Mouse (Mus musculus): ENCODE results near the gene Trappc6b.

The Trappc6b gene

DNA sequence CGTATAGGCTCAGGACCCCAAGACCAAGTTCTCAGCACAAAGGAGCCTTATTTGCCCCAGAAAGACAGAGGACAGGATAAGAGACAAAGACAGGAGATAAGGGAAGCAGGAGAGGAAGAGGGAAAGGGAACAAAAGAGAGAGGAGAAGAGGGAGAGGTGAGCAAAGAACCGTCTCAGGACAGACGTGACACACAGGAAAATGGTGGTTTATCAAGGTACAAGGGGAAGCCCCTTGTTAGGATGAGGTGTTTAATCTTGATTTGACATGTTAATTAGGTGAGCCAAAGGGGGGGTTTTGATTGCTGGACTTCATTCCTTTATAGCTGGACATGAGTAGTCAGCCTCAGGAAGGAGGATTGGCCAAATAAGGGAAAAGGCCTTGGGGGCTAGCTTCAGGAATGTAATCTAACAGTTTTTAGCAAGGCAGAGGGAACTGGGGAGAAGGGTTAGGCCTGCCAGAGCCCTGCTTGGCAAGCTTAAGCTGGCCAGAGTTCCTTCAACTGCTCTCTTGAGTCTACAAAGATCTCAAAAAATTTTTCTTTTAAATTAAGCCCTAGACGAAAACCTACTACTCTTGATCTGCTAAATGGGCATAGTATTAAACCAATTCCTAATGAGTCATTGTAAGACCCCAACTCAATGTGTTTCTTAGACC, 5.9 kb downstream of the Trappc6b start:
- DNase-seq (ENCODE audit: extremely low read depth, insufficient read length, low spot score) = no peak

DNA sequence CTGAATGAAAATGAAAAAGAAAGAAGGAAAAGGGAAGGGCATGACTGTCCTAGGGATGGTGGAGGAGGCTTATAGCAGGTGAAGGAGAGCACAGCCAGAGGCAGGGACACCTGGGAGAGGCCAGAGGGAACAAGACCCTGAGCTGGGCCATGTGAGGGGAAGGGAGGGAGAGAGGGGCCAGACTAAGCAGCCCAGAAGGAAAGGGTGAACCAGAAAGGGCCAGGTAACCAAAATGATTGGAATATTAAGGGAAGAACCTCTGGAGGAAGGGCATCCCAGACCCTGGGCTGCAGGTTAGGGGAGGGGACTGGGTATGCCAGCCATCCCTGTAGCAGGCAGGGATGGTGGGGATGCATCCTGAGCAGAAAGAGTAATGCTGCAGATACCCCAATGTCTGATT, 7.3 kb downstream of the Trappc6b start:
- DNase-seq (ENCODE audit: extremely low read depth, insufficient read length, low spot score) = no peak

DNA sequence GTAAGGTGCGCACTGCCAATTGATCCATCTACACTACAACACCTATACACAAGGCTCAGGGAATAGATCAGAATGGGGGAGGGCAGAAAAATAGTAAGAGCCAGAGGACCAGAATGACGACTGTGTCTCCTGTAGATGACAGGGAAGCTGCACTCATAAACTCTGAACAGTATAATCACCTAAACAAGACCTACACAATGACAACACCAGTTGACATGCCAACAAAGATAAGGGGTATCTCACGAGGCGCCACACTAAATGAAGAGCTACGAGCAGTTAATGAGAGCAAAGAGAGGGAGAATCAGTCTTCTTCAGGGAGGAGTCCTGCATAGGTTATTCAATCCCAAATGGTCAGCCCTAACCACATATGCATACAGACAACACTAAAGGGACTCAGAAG, 8.1 kb downstream of the Trappc6b start:
- DNase-seq (ENCODE audit: extremely low read depth, insufficient read length, low spot score) = no peak

DNA sequence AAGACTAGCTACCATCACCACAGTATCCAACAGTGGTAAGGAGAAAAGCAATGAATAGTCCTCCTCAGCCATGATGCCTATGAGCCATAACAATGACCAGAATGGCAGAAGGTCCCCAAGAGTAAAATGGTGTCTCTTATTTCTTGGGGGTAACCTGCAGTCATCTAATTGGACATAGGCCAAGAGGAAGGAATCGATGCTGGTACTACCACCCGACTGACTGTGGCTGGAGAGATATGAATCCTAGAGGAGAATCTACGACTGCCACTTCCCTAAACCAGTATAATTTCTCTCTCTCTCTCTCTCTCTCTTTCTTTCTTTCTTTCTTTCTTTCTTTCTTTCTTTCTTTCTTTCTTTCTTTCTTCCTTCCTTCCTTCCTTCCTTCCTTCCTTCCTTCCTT, 8.8 kb downstream of the Trappc6b start:
- DNase-seq (ENCODE audit: extremely low read depth, insufficient read length, low spot score) = no peak

DNA sequence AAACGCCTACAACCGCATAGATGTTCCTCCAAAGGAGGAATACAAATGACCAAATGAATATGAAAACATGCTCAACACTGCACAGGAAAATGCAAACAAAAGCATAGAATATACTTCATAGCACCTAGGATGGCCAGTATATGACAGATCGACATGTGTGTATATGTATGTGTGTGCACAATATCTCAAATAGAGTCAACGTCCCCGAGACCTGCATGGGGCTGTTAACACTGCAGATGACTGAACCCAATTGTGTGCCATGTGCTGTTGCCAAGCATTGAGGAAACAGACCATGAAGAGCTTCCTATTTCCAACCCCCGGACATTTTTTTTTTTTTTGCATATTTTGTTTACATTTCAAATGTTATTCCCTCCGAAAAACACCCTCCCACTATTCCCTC, 20.4 kb downstream of the Trappc6b start:
- DNase-seq (ENCODE audit: extremely low read depth, insufficient read length, low spot score) = no peak

DNA sequence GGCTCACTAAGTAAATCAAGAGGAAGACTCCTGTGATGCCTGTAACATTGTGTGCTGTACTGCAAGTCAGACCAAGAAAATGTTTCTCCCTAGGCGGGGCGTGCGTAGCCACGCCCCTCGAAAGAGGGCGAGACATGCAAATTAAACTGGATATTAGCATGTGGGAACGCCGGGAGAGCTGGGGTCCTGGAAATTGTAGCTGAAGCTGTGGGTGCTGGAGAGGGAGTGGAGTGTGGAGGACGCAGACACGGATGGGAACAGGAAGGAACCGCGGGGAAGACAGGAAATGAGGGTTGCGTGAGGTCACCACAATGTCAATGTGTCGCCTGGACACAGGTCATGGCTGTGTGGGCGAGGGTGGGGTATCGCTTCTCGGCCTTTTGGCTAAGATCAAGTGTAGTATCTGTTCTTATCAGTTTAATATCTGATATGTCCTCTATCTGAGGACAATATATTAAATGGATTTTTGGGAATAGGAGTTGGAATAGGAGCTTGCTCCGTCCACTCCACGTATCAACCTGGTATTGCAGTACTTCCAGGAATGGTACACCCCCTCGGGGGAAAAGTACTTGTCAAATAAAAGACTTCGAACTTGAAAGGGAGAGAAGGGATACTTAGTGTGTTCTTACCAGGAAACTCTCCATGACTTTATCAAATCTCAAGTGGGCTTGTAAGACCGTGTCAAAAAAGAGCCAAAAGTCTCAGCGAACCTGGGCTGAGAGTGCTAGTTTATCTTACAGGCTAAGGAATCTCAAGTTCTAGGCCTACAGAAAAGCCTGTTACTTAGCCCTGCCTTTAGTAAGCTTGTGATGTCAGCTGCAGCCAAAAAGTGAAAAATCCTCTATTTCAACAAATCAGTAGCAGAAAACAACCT, 21.1 kb downstream of the Trappc6b start:
- peak; percentile 15 for DNase-seq (ENCODE audit: extremely low read depth, insufficient read length, low spot score)

DNA sequence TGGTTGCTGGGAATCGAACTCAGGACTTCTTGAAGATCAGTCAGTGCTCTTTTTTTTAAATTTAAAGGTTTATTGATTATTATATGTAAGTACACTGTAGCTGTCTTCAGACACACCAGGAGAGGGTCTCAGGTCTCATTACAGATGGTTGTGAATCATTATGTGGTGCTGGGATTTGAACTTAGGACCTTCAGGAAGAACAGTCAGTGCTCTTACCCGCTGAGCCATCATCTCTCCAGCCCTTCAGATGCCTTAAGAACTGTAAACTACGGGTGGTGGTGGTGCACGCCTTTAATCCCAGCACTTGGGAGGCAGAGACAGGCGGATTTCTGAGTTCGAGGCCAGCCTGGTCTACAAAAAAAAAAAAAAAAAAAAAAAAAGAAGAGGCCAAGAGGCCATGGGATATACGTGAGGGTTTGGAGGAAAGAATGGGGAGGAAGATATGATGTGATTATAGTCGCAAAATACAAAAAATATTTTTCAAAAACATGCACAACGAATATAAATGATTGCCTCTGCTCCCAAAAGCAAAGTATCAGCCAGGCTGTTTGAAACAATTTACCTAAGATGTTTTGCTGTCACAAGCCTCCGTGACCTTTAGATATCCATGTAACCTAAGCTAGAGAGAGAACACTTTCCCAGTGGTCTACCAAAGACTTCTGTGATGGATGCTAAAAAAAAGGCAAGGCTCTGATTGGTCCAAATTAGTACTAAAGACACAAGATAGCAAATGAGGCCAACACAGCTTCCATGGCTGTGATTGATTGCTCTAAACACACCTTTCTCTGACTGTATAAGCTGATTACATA, 21.9 kb downstream of the Trappc6b start:
- no peak for DNase-seq (ENCODE audit: extremely low read depth, insufficient read length, low spot score)

DNA sequence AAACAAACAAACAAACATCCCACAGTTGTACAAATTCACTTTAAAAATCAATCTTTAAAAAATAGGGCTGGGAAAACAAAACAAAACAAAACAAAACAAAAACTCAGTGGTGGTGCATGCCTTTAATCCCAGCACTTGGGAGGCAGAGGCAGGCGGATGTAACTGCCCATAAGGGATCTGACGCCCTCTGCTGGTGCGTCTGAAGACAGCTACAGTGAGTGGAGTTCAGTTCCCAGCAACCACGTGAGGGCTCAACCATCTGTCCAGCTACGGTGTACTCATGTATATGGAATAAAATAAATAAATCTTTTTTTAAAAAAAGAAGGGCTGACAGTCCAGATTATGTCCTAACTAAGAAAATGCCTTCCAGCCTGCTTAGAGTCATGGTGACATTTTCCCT, 29.2 kb downstream of the Trappc6b start:
- DNase-seq (ENCODE audit: extremely low read depth, insufficient read length, low spot score) = no peak

DNA sequence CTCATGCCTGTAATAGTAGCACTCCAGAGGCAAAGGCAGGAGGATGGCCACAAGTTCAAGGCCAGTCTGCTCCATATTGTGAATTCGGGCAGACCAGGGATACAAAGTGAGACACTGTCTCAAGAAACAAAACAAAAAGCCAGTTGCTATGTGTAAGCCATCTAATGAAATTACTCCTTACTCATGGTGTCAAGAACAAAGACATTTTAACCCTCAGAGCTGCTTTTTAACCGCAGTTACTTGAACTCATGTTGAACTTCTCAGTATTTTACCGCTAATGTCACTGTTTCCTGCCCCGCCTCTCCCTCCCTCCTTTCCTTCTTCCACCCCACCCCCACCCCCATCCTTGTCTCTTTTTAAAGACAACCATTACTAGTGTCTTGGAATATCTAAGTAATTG, 40.0 kb downstream of the Trappc6b start:
- no peak for DNase-seq (ENCODE audit: extremely low read depth, insufficient read length, low spot score)

DNA sequence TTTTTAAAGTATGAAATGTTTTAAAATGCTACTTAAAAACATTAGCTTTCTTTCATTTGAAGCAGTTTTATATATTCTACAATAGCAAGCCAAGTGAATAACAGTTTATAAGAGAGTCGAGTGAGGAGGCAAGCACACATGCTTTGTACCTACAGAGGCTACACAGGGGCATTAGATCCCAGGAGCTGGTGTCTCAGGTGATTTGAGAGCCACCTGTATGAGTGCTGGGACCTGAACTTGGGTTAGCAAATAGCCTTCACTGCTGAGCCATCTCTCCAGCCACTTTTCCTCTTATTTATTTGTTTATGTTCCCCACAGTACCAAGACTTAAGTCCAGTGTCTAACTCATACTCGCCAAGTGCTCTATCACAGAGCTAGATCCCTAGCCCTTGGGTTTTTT, 41.4 kb downstream of the Trappc6b start:
- DNase-seq (ENCODE audit: extremely low read depth, insufficient read length, low spot score) = no peak

DNA sequence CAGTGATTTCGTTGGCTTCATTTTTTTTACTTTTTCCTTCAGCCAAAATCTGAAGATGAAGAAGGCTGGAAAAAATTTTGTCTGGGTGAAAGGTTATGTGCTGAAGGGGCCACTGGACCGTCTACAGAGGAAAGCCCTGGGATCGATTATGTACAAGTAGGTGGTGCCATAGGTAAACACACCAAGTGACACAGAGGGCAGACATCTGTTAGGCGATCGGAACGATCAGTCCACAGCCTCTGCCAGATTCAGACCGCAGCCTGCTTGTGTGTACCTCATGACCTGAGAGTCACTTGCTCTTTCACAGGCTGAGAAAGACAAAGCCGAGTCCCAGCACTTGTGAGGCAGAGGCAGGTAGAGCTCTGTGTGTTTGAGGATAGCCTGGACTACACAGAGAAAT, 43.3 kb downstream of the Trappc6b start:
- no peak for DNase-seq (ENCODE audit: extremely low read depth, insufficient read length, low spot score)

DNA sequence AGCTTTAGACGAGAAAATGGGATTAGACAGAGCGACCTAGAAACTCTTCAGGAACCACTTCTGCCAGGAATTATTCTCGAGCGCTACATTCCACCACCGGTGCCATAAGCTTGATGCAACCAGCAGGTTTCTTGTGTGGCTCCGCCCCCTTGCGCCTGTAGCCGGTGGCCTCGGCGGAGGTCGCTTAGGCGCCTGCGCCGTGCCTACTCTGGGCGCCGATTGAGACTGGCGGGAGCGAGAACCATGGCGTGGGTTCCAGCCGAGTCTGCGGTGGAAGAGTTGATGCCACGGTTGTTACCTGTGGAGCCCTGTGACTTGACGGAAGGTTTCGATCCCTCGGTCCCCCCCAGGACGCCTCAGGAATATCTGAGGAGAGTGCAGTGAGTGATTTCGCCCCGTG, 48.0 kb downstream of the Trappc6b start, which contains the start of gene Gemin2:
TSS of gene Gemin2 (plus strand) at position 160 of the 400 bp plus-strand sequence.
- DNase-seq (ENCODE audit: extremely low read depth, insufficient read length, low spot score) = peak; percentile 88

DNA sequence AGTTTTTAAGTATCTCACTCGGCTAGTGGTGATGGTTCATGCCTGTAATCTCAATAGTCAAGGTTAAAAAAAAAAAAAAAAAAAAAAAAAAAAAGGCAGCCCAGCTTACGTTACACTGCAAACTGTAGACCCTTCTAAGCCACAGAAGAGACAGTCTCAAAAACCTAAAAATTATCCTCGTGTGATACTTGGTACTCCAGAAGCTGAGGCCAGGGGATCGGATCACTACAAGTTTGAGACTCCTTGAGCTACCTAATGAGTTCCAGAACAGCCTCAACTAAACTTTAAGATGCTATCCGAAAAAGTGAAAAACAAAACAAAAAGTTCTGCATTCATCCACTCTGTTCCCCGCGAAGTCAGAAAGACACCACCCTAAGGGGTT, 48.6 kb downstream of the Trappc6b start:
- DNase-seq (ENCODE audit: extremely low read depth, insufficient read length, low spot score) = no peak

DNA sequence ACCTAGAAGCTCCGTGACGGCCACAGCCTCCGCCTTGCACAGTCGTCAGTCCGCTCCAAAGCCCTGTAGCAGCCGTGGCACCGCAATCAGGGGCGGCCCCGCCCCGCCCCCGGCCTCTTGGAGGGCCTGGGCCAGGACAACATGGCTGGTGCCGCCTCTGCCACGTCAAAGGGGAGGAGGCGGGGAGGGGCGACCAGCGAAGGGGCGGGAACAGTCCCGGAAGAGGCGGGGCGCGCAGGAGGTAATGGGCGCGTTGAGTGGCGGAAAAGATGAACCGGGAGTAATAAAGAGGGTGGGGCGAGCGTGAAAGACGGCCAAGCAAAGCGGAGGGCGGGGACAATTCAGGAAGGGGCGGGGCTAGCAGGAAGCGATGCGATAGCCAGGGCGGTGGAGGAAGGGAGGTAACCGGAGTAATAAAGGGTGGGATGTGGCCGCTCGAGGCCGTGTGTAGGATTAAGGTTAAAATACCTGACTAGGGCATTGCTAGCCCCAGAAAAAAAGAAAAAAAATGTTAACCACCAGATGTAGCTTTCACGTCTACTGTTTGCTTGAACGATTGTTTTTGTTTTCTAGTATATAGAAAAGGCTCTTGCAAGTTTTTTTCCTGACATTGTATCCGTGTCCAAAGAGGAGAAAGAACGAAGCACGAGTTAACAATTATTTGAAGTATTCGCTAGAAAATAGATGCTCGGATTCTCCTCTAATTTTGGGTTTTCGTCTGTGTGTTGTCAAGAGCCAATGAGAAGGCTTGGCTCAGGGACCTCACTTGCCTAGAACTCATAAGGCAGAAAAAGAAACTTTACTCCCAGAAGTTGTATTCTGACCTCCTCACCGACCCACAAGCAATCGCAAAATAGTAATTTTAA, 49.2 kb downstream of the Trappc6b start, which contains the start of gene Sec23a:
TSS of gene Sec23a (minus strand) at position 174 of the 866 bp plus-strand sequence.
- DNase-seq (ENCODE audit: extremely low read depth, insufficient read length, low spot score) = peak; percentile 99

DNA sequence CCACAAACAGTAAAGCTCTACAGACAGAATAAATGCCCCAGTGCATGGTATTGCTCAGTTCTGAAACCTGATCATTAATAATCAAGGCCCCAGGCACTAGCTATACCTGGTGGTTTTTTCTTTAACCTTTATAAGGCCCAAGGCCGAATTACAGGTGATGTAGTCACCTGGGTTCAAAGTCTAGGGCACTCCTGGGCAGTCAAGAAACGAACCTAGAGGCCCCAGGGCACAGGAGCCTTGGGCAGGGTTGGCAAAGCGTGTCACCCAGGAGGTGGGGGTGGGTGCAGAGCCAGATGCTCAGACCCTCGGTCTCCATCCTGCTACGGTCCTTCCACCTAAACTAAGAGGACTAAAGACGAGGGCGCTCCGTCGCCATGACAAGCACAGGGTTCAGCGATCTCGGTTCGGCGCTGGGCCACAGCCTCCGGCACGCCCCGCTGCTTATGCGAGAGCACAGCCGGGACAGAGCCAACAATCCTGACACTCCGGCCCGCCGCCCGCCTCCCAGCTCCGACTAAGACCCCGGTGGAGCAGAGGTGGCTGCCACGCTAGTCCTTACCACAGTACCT, 49.9 kb downstream of the Trappc6b start:
- no peak for DNase-seq (ENCODE audit: extremely low read depth, insufficient read length, low spot score)

DNA sequence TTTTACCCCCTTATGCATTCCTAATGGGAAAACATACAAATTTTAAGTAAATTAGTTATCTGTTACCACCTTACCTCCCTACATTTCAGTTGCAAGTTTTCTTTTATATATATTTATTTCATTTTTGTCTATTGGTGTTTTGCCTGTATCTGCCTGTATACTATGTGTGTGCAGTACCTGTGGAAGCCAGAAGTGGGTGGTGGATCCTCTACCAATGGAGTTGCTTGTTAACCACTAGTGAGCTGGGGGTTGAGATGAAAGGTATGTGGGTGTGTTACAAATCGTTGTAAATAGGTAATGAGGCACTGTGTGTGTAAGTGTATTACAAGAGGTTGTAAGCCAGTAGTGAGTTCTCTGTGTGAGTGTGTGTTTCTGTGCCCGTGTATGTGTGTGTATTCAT, 50.8 kb downstream of the Trappc6b start:
- DNase-seq (ENCODE audit: extremely low read depth, insufficient read length, low spot score) = peak; percentile 13
